In genomic region chr11:117875681-117876080, GRCm38 (mm10) we compare ENCODE assay signal across 25 mouse cellular contexts. TPM values are rescaled to one million over a fixed set of nuclear protein-coding genes. Genes with fewer than 3 reads are reported as not detected.
DNase-seq lines count a peak whose midpoint lies in the region; ATAC-seq and TF ChIP-seq lines count a peak whose summit lies in the region.
"Had no signal": no experiment of that assay in that cellular context is flagged by ENCODE, and none has a peak within 500 bp of the region (broad histone marks: within the 10 kb centered on the region; RNA-seq: fewer than 3 reads in every experiment).

No protein-coding gene starts in this region.

- DNase-seq in heart, adult 18-20 months = no peak
- DNase-seq in liver, adult 2 months (ENCODE audit: extremely low read depth, low read depth, low spot score) = no peak
- DNase-seq in liver (no peak), MN1 (ENCODE audit: low spot score) (no peak)
- no peak for DNase-seq in left cerebral cortex, postnatal 10 days (ENCODE audit: extremely low spot score in 1 of 2, low spot score in 2 of 2)
- DNase-seq: adrenal gland, adult 8-10 months; cerebellum, postnatal 14 days; embryo, embryonic 11 days; gastrocnemius, postnatal 36 days; left cerebral cortex, postnatal 4 days; lung, postnatal 10 days had no signal

- H3K36me3 ChIP-seq in heart, embryonic 12.5 days = no peaks in the 10 kb centered on the region
- H3K36me3 ChIP-seq in liver, adult 2 months (ENCODE audit: control insufficient read depth, insufficient read depth, low read length) = no peaks in the 10 kb centered on the region
- H3K36me3 ChIP-seq in ES-Bruce4 (ENCODE audit: control insufficient read depth, insufficient read depth, low read length, poor library complexity, severe bottlenecking) = no peaks in the 10 kb centered on the region
- H3K36me3 ChIP-seq in embryonic facial prominence, embryonic 13.5 days = no peaks in the 10 kb centered on the region
- H3K36me3 ChIP-seq: G1E; hindbrain, embryonic 15.5 days; kidney, embryonic 15.5 days; stomach, embryonic 15.5 days had no signal

- peaks cover 4% of the 10 kb centered on the region; the same call in 1 of the 2 replicates for H3K27me3 ChIP-seq in heart, embryonic 12.5 days (replicated peaks)
- no peaks in the 10 kb centered on the region for H3K27me3 ChIP-seq in liver, adult 2 months (ENCODE audit: control insufficient read depth, insufficient read depth, low read length)
- H3K27me3 ChIP-seq in ES-Bruce4 (ENCODE audit: control insufficient read depth, insufficient read depth, low read length, poor library complexity, severe bottlenecking) = no peaks in the 10 kb centered on the region
- peaks cover 4% of the 10 kb centered on the region; the same call in 1 of the 2 replicates for H3K27me3 ChIP-seq in embryonic facial prominence, embryonic 13.5 days
- H3K27me3 ChIP-seq: hindbrain, embryonic 15.5 days; kidney, embryonic 15.5 days; stomach, embryonic 15.5 days had no signal

- peak overlapping the region; percentile 33; the same call in 1 of the 2 replicates for H3K4me2 ChIP-seq in heart, embryonic 12.5 days
- H3K4me2 ChIP-seq in embryonic facial prominence, embryonic 13.5 days = no peak overlapping the region
- H3K4me2 ChIP-seq: hindbrain, embryonic 15.5 days; kidney, embryonic 15.5 days; stomach, embryonic 15.5 days had no signal

- no peak for ATAC-seq in heart, embryonic 12.5 days (ENCODE audit: insufficient number of reproducible peaks, low FRiP score)
- ATAC-seq in embryonic facial prominence, embryonic 13.5 days (ENCODE audit: insufficient number of reproducible peaks, insufficient read depth, low FRiP score, low TSS enrichment, low read depth) = no peak
- ATAC-seq: forebrain, embryonic 14.5 days; intestine, embryonic 16.5 days; midbrain, embryonic 16.5 days had no signal

- no peak for TF ChIP-seq POLR2A in liver, adult 2 months (IDR thresholded peaks at IDR 0.05; ENCODE audit: extremely low read depth, insufficient read depth, low read length)
- no peak for TF ChIP-seq POLR2A in ES-Bruce4 (IDR thresholded peaks at IDR 0.05; ENCODE audit: insufficient read depth, low read length)

- H3K4me3 ChIP-seq in heart, embryonic 12.5 days = no peak overlapping the region
- no peak overlapping the region for H3K4me3 ChIP-seq in liver, adult 2 months (ENCODE audit: insufficient read depth, low read depth, low read length)
- H3K4me3 ChIP-seq in ES-Bruce4 (ENCODE audit: low read depth, low read length) = peak overlapping the region; percentile 3; the same call in 1 of the 2 replicates
- no peak overlapping the region for H3K4me3 ChIP-seq in embryonic facial prominence, embryonic 13.5 days
- H3K4me3 ChIP-seq: hindbrain, embryonic 15.5 days; kidney, embryonic 15.5 days; stomach, embryonic 15.5 days had no signal

- WGBS in heart, embryonic 12.5 days = 12% methylated on average over 6 of the region's 6 CpGs
- 71% methylated on average over 6 of the region's 6 CpGs for WGBS in liver, adult 2 months
- WGBS in embryonic facial prominence, embryonic 13.5 days = 25% methylated on average over 6 of the region's 6 CpGs

- H3K9ac ChIP-seq in heart, embryonic 12.5 days = peak overlapping the region; percentile 23; the same call in 1 of the 2 replicates
- no peak overlapping the region for H3K9ac ChIP-seq in liver, adult 2 months (ENCODE audit: low read depth, low read length)
- peak overlapping the region; percentile 7 for H3K9ac ChIP-seq in ES-Bruce4 (ENCODE audit: low read depth, poor library complexity, severe bottlenecking)
- 0 out of 2 replicates have a peak overlapping the region, but pooled peaks have one; percentile 12 for H3K9ac ChIP-seq in embryonic facial prominence, embryonic 13.5 days
- H3K9ac ChIP-seq: hindbrain, embryonic 15.5 days; kidney, embryonic 15.5 days; liver, embryonic 14.5 days; stomach, embryonic 15.5 days had no signal

- no peaks in the 10 kb centered on the region for H3K79me2 ChIP-seq in liver, adult 2 months (ENCODE audit: control insufficient read depth, insufficient read depth, low read length)

- H3K4me1 ChIP-seq in heart, embryonic 12.5 days (replicated peaks) = peaks cover 61% of the 10 kb centered on the region
- peaks cover 28% of the 10 kb centered on the region for H3K4me1 ChIP-seq in liver, adult 2 months (ENCODE audit: control insufficient read depth, insufficient read depth, low read length)
- H3K4me1 ChIP-seq in ES-Bruce4 (ENCODE audit: control insufficient read depth, insufficient read depth, low read length) = peaks cover 11% of the 10 kb centered on the region
- peaks cover 33% of the 10 kb centered on the region for H3K4me1 ChIP-seq in embryonic facial prominence, embryonic 13.5 days

- intact Hi-C loops in left cerebral cortex, postnatal 10 days (cut with DNase I) = no loop called here

- no peaks in the 10 kb centered on the region for H3K9me3 ChIP-seq in heart, embryonic 12.5 days (replicated peaks)
- H3K9me3 ChIP-seq in ES-Bruce4 (replicated peaks; ENCODE audit: control insufficient read depth, insufficient read depth, low read length, poor library complexity, severe bottlenecking) = no peaks in the 10 kb centered on the region
- H3K9me3 ChIP-seq in embryonic facial prominence, embryonic 13.5 days = no peaks in the 10 kb centered on the region
- H3K9me3 ChIP-seq: G1E; hindbrain, embryonic 15.5 days; kidney, embryonic 15.5 days; stomach, embryonic 15.5 days had no signal

- peak; percentile 76 for TF ChIP-seq EP300 in ES-Bruce4 (IDR thresholded peaks at IDR 0.05; ENCODE audit: insufficient read depth, low read depth, low read length)

- no peak for TF ChIP-seq CTCF in liver, adult 2 months (IDR thresholded peaks at IDR 0.05; ENCODE audit: low read depth, low read length)
- TF ChIP-seq CTCF in ES-Bruce4 (IDR thresholded peaks at IDR 0.05; ENCODE audit: low read depth, low read length) = no peak

- peak overlapping the region; percentile 49 for H3K27ac ChIP-seq in heart, embryonic 12.5 days (ENCODE audit: poor library complexity, severe bottlenecking)
- peak overlapping the region; percentile 11; the same call in 1 of the 2 replicates for H3K27ac ChIP-seq in liver, adult 2 months (replicated peaks; ENCODE audit: insufficient read depth, low read depth, low read length)
- H3K27ac ChIP-seq in ES-Bruce4 (ENCODE audit: insufficient read depth, low read length) = peak overlapping the region; percentile 80
- H3K27ac ChIP-seq in embryonic facial prominence, embryonic 13.5 days = no peak overlapping the region
- H3K27ac ChIP-seq: hindbrain, embryonic 15.5 days; kidney, embryonic 15.5 days; liver, embryonic 14.5 days; stomach, embryonic 15.5 days had no signal

RNA-seq across cellular contexts. Expression of gene Tha1, which starts 2.4 kb away (rescaled TPM):
- polyA plus RNA-seq in heart, embryonic 12.5 days (2016; fragmentation: Nextera tagmentation; extraction: Ambion mirVana) = 3.7 and 4.9 TPM in 2 replicates
- total RNA-seq in heart, adult 18-20 months (2021) = 10 to 100 TPM; 10.6 to 10.8 TPM
- total RNA-seq in liver, adult 2 months (2014; rRNA removed) = 6.1 and 7.4 TPM in 2 replicates
- 10.0 and 11.4 TPM in 2 replicates for polyA plus RNA-seq in liver, adult 2 months (2012; rRNA removed)
- 0.52 and 1.1 TPM in 2 replicates for polyA plus RNA-seq in ES-Bruce4 (2011; ENCODE audit: insufficient read depth, insufficient read length, low read depth, missing spikeins)
- 2.7 and 2.9 TPM in 2 replicates for polyA plus RNA-seq in embryonic facial prominence, embryonic 13.5 days (2015; fragmentation: Nextera tagmentation; extraction: Ambion mirVana)
- total RNA-seq in left cerebral cortex, postnatal 10 days (2021) = 1 to 10 TPM; 3.1 to 4.0 TPM
- total RNA-seq: G1E had no signal
- polyA plus RNA-seq: G1E had no signal

RNA-seq across cellular contexts. Expression of gene Tmem235, which starts 15.1 kb away (rescaled TPM):
- not detected in 2 replicates for polyA plus RNA-seq in heart, embryonic 12.5 days (2016; fragmentation: Nextera tagmentation; extraction: Ambion mirVana)
- not detected for total RNA-seq in heart, adult 18-20 months (2021)
- not detected in 2 replicates for total RNA-seq in liver, adult 2 months (2014; rRNA removed)
- polyA plus RNA-seq in liver, adult 2 months (2012; rRNA removed) = not detected in 2 replicates
- polyA plus RNA-seq in ES-Bruce4 (2011; ENCODE audit: insufficient read depth, insufficient read length, low read depth, missing spikeins) = 0.37 TPM in 1 of 2 replicates, not detected in the other
- not detected in 2 replicates for polyA plus RNA-seq in embryonic facial prominence, embryonic 13.5 days (2015; fragmentation: Nextera tagmentation; extraction: Ambion mirVana)
- under 1 TPM in 1 of 2 experiments, not detected in 1; 0.36 TPM for total RNA-seq in left cerebral cortex, postnatal 10 days (2021)
- total RNA-seq: adrenal gland, adult 8-10 months; G1E; gastrocnemius, postnatal 36 days; layer of hippocampus, postnatal 25 days; left cerebral cortex, postnatal 4 days; megakaryocyte, adult 5-6 weeks had no signal
- polyA plus RNA-seq: forebrain, embryonic 14.5 days; G1E; hindbrain, embryonic 15.5 days; kidney, embryonic 15.5 days; liver, embryonic 14.5 days; midbrain, embryonic 16.5 days; spleen, adult 2 months; stomach, embryonic 15.5 days had no signal

RNA-seq across cellular contexts. Expression of gene Birc5, which starts 26.6 kb away (rescaled TPM):
- 250 and 252 TPM in 2 replicates for polyA plus RNA-seq in heart, embryonic 12.5 days (2016; fragmentation: Nextera tagmentation; extraction: Ambion mirVana)
- under 1 TPM; 0.23 to 0.84 TPM for total RNA-seq in heart, adult 18-20 months (2021)
- 0.65 and 2.0 TPM in 2 replicates for total RNA-seq in liver, adult 2 months (2014; rRNA removed)
- polyA plus RNA-seq in liver, adult 2 months (2012; rRNA removed) = 0.82 and 0.92 TPM in 2 replicates
- polyA plus RNA-seq in ES-Bruce4 (2011; ENCODE audit: insufficient read depth, insufficient read length, low read depth, missing spikeins) = 171 and 183 TPM in 2 replicates
- polyA plus RNA-seq in embryonic facial prominence, embryonic 13.5 days (2015; fragmentation: Nextera tagmentation; extraction: Ambion mirVana) = 326 and 344 TPM in 2 replicates
- 1 to 10 TPM; 3.7 to 4.6 TPM for total RNA-seq in left cerebral cortex, postnatal 10 days (2021)

RNA-seq across cellular contexts. Expression of gene Tk1, which starts 49.8 kb away (rescaled TPM):
- 101 and 105 TPM in 2 replicates for polyA plus RNA-seq in heart, embryonic 12.5 days (2016; fragmentation: Nextera tagmentation; extraction: Ambion mirVana)
- total RNA-seq in heart, adult 18-20 months (2021) = 1 to 10 TPM; 1.4 to 1.7 TPM
- 56.9 and 65.1 TPM in 2 replicates for total RNA-seq in liver, adult 2 months (2014; rRNA removed)
- 45.6 and 69.7 TPM in 2 replicates for polyA plus RNA-seq in liver, adult 2 months (2012; rRNA removed)
- 35.7 and 40.3 TPM in 2 replicates for polyA plus RNA-seq in ES-Bruce4 (2011; ENCODE audit: insufficient read depth, insufficient read length, low read depth, missing spikeins)
- polyA plus RNA-seq in embryonic facial prominence, embryonic 13.5 days (2015; fragmentation: Nextera tagmentation; extraction: Ambion mirVana) = 143 and 150 TPM in 2 replicates
- total RNA-seq in left cerebral cortex, postnatal 10 days (2021) = 1 to 10 TPM; 2.6 to 4.4 TPM

RNA-seq across cellular contexts. Expression of gene Afmid, which starts 50.0 kb away (rescaled TPM):
- polyA plus RNA-seq in heart, embryonic 12.5 days (2016; fragmentation: Nextera tagmentation; extraction: Ambion mirVana) = 10.5 and 13.5 TPM in 2 replicates
- 1 to 10 TPM; 3.9 to 5.5 TPM for total RNA-seq in heart, adult 18-20 months (2021)
- total RNA-seq in liver, adult 2 months (2014; rRNA removed) = 119 and 136 TPM in 2 replicates
- 117 and 144 TPM in 2 replicates for polyA plus RNA-seq in liver, adult 2 months (2012; rRNA removed)
- 3.6 and 5.0 TPM in 2 replicates for polyA plus RNA-seq in ES-Bruce4 (2011; ENCODE audit: insufficient read depth, insufficient read length, low read depth, missing spikeins)
- polyA plus RNA-seq in embryonic facial prominence, embryonic 13.5 days (2015; fragmentation: Nextera tagmentation; extraction: Ambion mirVana) = 4.2 and 5.1 TPM in 2 replicates
- total RNA-seq in left cerebral cortex, postnatal 10 days (2021) = 10 to 100 TPM in 1 of 2 experiments, 1 to 10 TPM in 1; 8.7 to 10.1 TPM

Comparison
In these comparisons a context has a peak if more than half of its experiments do, and no peak if none do; other contexts are left out.
1. RNA of gene Birc5, which starts 26.6 kb away (polyA plus RNA-seq): 326 to 344 TPM in embryonic facial prominence, embryonic 13.5 days, 250 to 252 TPM in heart, embryonic 12.5 days and 171 to 183 TPM in ES-Bruce4; 0.82 to 0.92 TPM in liver, adult 2 months; every median in the first group is over 10 times any median in the second.